ENCODE assay signal across 9 mouse cellular contexts in the genomic region with DNA sequence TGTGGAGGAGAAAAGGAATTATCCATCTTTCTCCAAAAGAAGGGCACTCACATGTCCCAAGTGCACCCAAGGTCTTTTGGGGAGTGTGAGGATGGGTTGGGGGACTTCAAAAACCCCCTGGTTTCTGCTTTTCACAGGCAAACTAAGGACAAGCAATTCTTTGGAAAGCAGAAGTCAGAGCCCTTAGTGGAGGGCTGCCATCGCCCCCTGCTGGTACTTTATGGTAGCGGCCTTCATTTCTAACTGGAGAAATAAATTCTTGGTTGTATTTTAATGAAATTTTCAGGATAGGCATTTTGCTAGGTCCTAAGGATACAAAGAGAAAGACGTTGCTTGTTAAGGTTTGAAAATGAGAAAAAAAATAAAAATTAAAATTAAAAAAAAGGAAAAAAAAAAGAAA. TPM values are rescaled to one million over a fixed set of nuclear protein-coding genes. Genes with fewer than 3 reads are reported as not detected.
DNase-seq lines count a peak whose midpoint lies in the region; ATAC-seq and TF ChIP-seq lines count a peak whose summit lies in the region.
"Had no signal": no experiment of that assay in that cellular context is flagged by ENCODE, and none has a peak within 500 bp of the region (broad histone marks: within the 10 kb centered on the region; RNA-seq: fewer than 3 reads in every experiment).

No protein-coding gene starts in this region.

- H3K4me2 ChIP-seq in intestine, postnatal 0 days (replicated peaks; ENCODE audit: low read depth) = no peak overlapping the region
- H3K4me2 ChIP-seq in intestine, embryonic 15.5 days (replicated peaks) = no peak overlapping the region
- no peak overlapping the region for H3K4me2 ChIP-seq in neural tube, embryonic 11.5 days (ENCODE audit: low read depth)

- peak; percentile 82 for TF ChIP-seq CTCF in intestine, postnatal 0 days (IDR thresholded peaks at IDR 0.05; ENCODE audit: low read depth)
- TF ChIP-seq CTCF in MEL (IDR thresholded peaks at IDR 0.05 in 2 of 3, conservative IDR thresholded peaks at IDR 0.05 in 1 of 3; ENCODE audit: control insufficient read depth in 1 of 3, insufficient read depth in 1 of 3, low read depth in 2 of 3, low read length in 3 of 3, poor library complexity in 1 of 3, severe bottlenecking in 1 of 3) = peak; percentile 73 to 81 (median 79)

- no peak for TF ChIP-seq POLR2A in MEL (IDR thresholded peaks at IDR 0.05; ENCODE audit: control insufficient read depth in 1 of 2, insufficient read depth in 1 of 2, low read depth in 1 of 2, low read length in 2 of 2, poor library complexity in 1 of 2)

- ATAC-seq in intestine, postnatal 0 days = no peak
- ATAC-seq in intestine, embryonic 15.5 days = no peak
- no peak for ATAC-seq in neural tube, embryonic 11.5 days (ENCODE audit: insufficient read depth, low FRiP score, low TSS enrichment)
- no peak for ATAC-seq in erythroid progenitor cell, adult 5-6 weeks (replicated peaks; ENCODE audit: low FRiP score, poor library complexity, severe bottlenecking)

- no peak overlapping the region for H3K27ac ChIP-seq in intestine, postnatal 0 days (ENCODE audit: low read depth, low read length)
- no peak overlapping the region for H3K27ac ChIP-seq in intestine, embryonic 15.5 days
- no peak overlapping the region for H3K27ac ChIP-seq in MEL (ENCODE audit: control insufficient read depth, low read depth, low read length)
- H3K27ac ChIP-seq in neural tube, embryonic 11.5 days (ENCODE audit: low read depth, low read length) = no peak overlapping the region

- TF ChIP-seq RAD21 in MEL (IDR thresholded peaks at IDR 0.05; ENCODE audit: low read depth, low read length) = peak; percentile 62

- no peaks in the 10 kb centered on the region; the same call in 1 of the 2 replicates for H3K27me3 ChIP-seq in intestine, postnatal 0 days (replicated peaks; ENCODE audit: control insufficient read depth, insufficient read depth, low read length)
- 0 out of 2 replicates have a peak, but pooled peaks cover 4% of the 10 kb centered on the region for H3K27me3 ChIP-seq in intestine, embryonic 15.5 days (replicated peaks)
- H3K27me3 ChIP-seq in MEL (ENCODE audit: control insufficient read depth in 1 of 2, insufficient read depth in 2 of 2, low read length in 2 of 2) = peaks cover 3 to 7% of the 10 kb centered on the region in 2 experiments
- no peaks in the 10 kb centered on the region for H3K27me3 ChIP-seq in neural tube, embryonic 11.5 days (ENCODE audit: control insufficient read depth, insufficient read depth, low read length)

- no peaks in the 10 kb centered on the region for H3K9me3 ChIP-seq in intestine, postnatal 0 days (ENCODE audit: control insufficient read depth)
- H3K9me3 ChIP-seq in intestine, embryonic 15.5 days = no peaks in the 10 kb centered on the region
- no peaks in the 10 kb centered on the region for H3K9me3 ChIP-seq in MEL (replicated peaks; ENCODE audit: insufficient read depth, low read length)
- no peaks in the 10 kb centered on the region for H3K9me3 ChIP-seq in neural tube, embryonic 11.5 days (ENCODE audit: control insufficient read depth, low read length)

- intact Hi-C loops in left cerebral cortex, postnatal 10 days (cut with DNase I) = loop anchor here (5.0 kb wide), 1 partner anchor 37 kb away; no protein-coding TSS in a partner anchor

- H3K4me1 ChIP-seq in intestine, postnatal 0 days (replicated peaks; ENCODE audit: control insufficient read depth, insufficient read depth, low read length) = no peaks in the 10 kb centered on the region
- no peaks in the 10 kb centered on the region for H3K4me1 ChIP-seq in intestine, embryonic 15.5 days (replicated peaks)
- no peaks in the 10 kb centered on the region for H3K4me1 ChIP-seq in MEL (ENCODE audit: control insufficient read depth in 1 of 2, insufficient read depth in 2 of 2, low read length in 2 of 2)
- no peaks in the 10 kb centered on the region for H3K4me1 ChIP-seq in neural tube, embryonic 11.5 days (ENCODE audit: control insufficient read depth, insufficient read depth, low read length)

- peak; percentile 76 for DNase-seq in MEL (ENCODE audit: low read depth, low spot score)
- peak; percentile 51 for DNase-seq in c-Kit-positive CD71-negative TER-119-negative erythroid progenitor cells, embryonic 14.5 days (ENCODE audit: low read depth)
- DNase-seq in gastrocnemius, postnatal 10 days = peak; percentile 53
- DNase-seq in left cerebral cortex, postnatal 10 days (ENCODE audit: extremely low spot score in 1 of 2, low spot score in 2 of 2) = peak; percentile 34 to 66
- DNase-seq in neural tube, embryonic 11.5 days (ENCODE audit: low spot score) = peak; percentile 68

- TF ChIP-seq EP300 in MEL (IDR thresholded peaks at IDR 0.05; ENCODE audit: low read depth in 1 of 2, low read length in 2 of 2) = no peak

- no peak overlapping the region for H3K9ac ChIP-seq in intestine, postnatal 0 days (ENCODE audit: low read depth, low read length)
- H3K9ac ChIP-seq in intestine, embryonic 15.5 days = no peak overlapping the region
- no peak overlapping the region for H3K9ac ChIP-seq in MEL (ENCODE audit: control insufficient read depth, low read depth, low read length, poor library complexity, severe bottlenecking)
- no peak overlapping the region for H3K9ac ChIP-seq in neural tube, embryonic 11.5 days (ENCODE audit: low read length)

- 4% methylated on average over 3 of the region's 3 CpGs for WGBS in intestine, postnatal 0 days
- 5% methylated on average over 3 of the region's 3 CpGs for WGBS in intestine, embryonic 15.5 days
- 6% methylated on average over 3 of the region's 3 CpGs for WGBS in neural tube, embryonic 11.5 days

- H3K79me2 ChIP-seq in MEL (ENCODE audit: control insufficient read depth, insufficient read depth, low read length, poor library complexity) = no peaks in the 10 kb centered on the region

- no peak overlapping the region for H3K4me3 ChIP-seq in intestine, postnatal 0 days (ENCODE audit: low read depth, low read length)
- no peak overlapping the region for H3K4me3 ChIP-seq in intestine, embryonic 15.5 days (replicated peaks)
- no peak overlapping the region for H3K4me3 ChIP-seq in MEL (ENCODE audit: control insufficient read depth in 1 of 2, insufficient read depth in 1 of 2, low read depth in 2 of 2, low read length in 2 of 2)
- no peak overlapping the region for H3K4me3 ChIP-seq in neural tube, embryonic 11.5 days (ENCODE audit: low read depth, low read length)
- H3K4me3 ChIP-seq: myocyte had no signal

- no peaks in the 10 kb centered on the region for H3K36me3 ChIP-seq in intestine, postnatal 0 days (ENCODE audit: control insufficient read depth, insufficient read depth)
- no peaks in the 10 kb centered on the region for H3K36me3 ChIP-seq in intestine, embryonic 15.5 days
- H3K36me3 ChIP-seq in MEL (ENCODE audit: control insufficient read depth in 1 of 2, insufficient read depth in 2 of 2, low read length in 2 of 2) = no peaks in the 10 kb centered on the region
- no peaks in the 10 kb centered on the region for H3K36me3 ChIP-seq in neural tube, embryonic 11.5 days (ENCODE audit: control insufficient read depth, insufficient read depth, low read length)

TF ChIP-seq in MEL, 35 proteins besides CTCF, POLR2A, EP300 and RAD21:
- no peak for TF ChIP-seq E2F4 (IDR thresholded peaks at IDR 0.05; ENCODE audit: borderline replicate concordance, low read depth, low read length)
- TF ChIP-seq POLR2AphosphoS5 (IDR thresholded peaks at IDR 0.05; ENCODE audit: borderline replicate concordance, low read depth, low read length) = no peak
- TF ChIP-seq JUND (IDR thresholded peaks at IDR 0.05; ENCODE audit: low read depth, low read length) = no peak
- TF ChIP-seq MAZ (IDR thresholded peaks at IDR 0.05; ENCODE audit: low read depth, low read length) = no peak
- peak; percentile 72 for TF ChIP-seq SMC3 (IDR thresholded peaks at IDR 0.05; ENCODE audit: low read depth, low read length)

RNA-seq across cellular contexts. Expression of gene Ticrr, which starts 11.0 kb away (rescaled TPM):
- polyA plus RNA-seq in intestine, postnatal 0 days (2015; fragmentation: Nextera tagmentation; extraction: Ambion mirVana) = 1.5 and 1.7 TPM in 2 replicates
- polyA plus RNA-seq in intestine, embryonic 15.5 days (2015; fragmentation: Nextera tagmentation; extraction: Ambion mirVana) = 8.9 and 9.2 TPM in 2 replicates
- 10.6 and 12.9 TPM in 2 replicates for total RNA-seq in MEL (2012; rRNA removed)
- 10 to 100 TPM; 23.8 to 55.6 TPM for polyA plus RNA-seq in MEL (2012; ENCODE audit: insufficient read depth in 1 of 2, insufficient read length in 2 of 2, low read depth in 1 of 2, low replicate concordance in 2 of 2, missing spikeins in 1 of 2)
- total RNA-seq in gastrocnemius, postnatal 10 days (2021) = 1 to 10 TPM; 1.3 to 2.1 TPM
- 1 to 10 TPM in 1 of 2 experiments, under 1 TPM in 1; 0.77 to 1.0 TPM for total RNA-seq in left cerebral cortex, postnatal 10 days (2021)
- 13.2 and 14.0 TPM in 2 replicates for polyA plus RNA-seq in neural tube, embryonic 11.5 days (2014; fragmentation: Nextera tagmentation; extraction: Ambion mirVana)
- 52.3 and 68.3 TPM in 2 replicates for total RNA-seq in erythroid progenitor cell, adult 5-6 weeks (2015; ENCODE audit: low replicate concordance)
- total RNA-seq in erythroid progenitor cell, adult 5-6 weeks (2017; ENCODE audit: low replicate concordance) = 52.8 and 65.1 TPM in 2 replicates

RNA-seq across cellular contexts. Expression of gene Rhcg, which starts 31.5 kb away (rescaled TPM):
- not detected in 2 replicates for polyA plus RNA-seq in intestine, postnatal 0 days (2015; fragmentation: Nextera tagmentation; extraction: Ambion mirVana)
- 0.34 TPM in 1 of 2 replicates, not detected in the other for polyA plus RNA-seq in intestine, embryonic 15.5 days (2015; fragmentation: Nextera tagmentation; extraction: Ambion mirVana)
- total RNA-seq in MEL (2012; rRNA removed) = not detected in 2 replicates
- not detected for polyA plus RNA-seq in MEL (2012; ENCODE audit: insufficient read depth in 1 of 2, insufficient read length in 2 of 2, low read depth in 1 of 2, low replicate concordance in 2 of 2, missing spikeins in 1 of 2)
- not detected for total RNA-seq in gastrocnemius, postnatal 10 days (2021)
- total RNA-seq in left cerebral cortex, postnatal 10 days (2021) = 1 to 10 TPM; 1.5 to 3.2 TPM
- 0.97 and 1.8 TPM in 2 replicates for polyA plus RNA-seq in neural tube, embryonic 11.5 days (2014; fragmentation: Nextera tagmentation; extraction: Ambion mirVana)
- total RNA-seq in erythroid progenitor cell, adult 5-6 weeks (2015; ENCODE audit: low replicate concordance) = not detected in 2 replicates
- total RNA-seq in erythroid progenitor cell, adult 5-6 weeks (2017; ENCODE audit: low replicate concordance) = not detected in 2 replicates
- polyA plus RNA-seq: myocyte had no signal
